Mouse (Mus musculus) brain, adult 2 months (tissue): ENCODE results near the gene Mfsd9.
"Not testable (repeated sequence)": the region's sequence is repeated elsewhere in the genome, so short reads cannot be mapped to it uniquely, and the experiment has no call there.

Experiments used
- DNase-seq: peaks from one replicate; pipeline ENCODE4 v3.0.0; 2011; ENCODE audit warnings: low read depth, low spot score

Gene Mfsd9

DNA sequence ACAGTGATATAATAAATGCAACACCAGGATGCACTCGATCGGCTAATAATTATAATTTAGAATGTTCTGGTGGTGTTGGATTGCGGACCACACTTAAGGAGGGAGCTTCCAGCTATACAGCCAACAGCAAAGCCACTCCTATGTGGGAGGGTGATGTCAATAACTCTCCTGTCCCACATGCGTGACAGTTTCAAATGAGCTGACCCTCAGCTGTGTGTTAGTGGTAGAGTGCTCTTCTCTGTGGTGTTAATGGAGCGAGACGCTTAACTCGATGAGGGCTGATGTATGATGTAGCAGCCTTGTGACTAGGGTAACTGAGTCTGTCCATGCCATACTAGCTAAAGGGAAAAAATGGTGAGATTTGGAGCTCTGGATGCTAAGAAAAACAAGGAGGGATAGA, 7.0 kb downstream of the Mfsd9 start:
- no peak for DNase-seq

DNA sequence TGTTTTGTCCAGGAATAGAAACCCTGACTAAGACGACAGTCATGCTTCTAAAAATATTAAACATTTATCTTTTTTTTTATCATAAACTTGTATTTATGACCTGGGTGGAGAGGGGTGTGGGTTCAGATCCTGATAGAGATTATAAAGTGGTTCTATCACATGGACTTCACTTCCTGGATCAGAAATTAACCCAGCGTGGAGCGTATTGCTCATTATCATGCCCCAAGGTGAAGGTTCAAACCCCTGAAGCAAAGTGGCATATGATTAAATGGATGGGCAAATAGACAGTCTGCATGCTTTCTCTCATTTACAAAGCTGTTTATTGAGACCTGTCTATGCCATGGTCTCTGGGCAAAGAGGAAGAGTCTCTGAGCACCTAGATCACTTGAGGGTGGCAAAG, 13.7 kb downstream of the Mfsd9 start:
- DNase-seq = no peak

DNA sequence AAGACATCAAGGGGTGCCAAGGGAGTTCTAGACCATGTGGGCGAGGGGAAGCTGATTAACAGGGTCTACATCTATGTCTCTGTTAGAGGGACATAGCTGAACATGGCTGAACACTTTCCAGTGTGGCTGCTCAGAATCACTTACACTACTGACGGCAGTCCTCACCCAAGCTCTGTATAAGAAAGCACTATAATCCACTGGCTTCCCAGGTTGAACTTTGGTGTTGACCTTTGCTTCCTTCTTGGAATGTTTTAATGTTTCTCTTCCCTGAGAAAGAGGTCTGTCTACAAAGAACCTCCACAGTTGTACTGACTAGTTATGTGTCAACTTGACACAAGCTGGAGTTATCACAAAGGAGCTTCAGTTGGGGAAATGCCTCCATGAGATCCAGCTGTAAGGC, 14.4 kb downstream of the Mfsd9 start:
- DNase-seq = no peak

DNA sequence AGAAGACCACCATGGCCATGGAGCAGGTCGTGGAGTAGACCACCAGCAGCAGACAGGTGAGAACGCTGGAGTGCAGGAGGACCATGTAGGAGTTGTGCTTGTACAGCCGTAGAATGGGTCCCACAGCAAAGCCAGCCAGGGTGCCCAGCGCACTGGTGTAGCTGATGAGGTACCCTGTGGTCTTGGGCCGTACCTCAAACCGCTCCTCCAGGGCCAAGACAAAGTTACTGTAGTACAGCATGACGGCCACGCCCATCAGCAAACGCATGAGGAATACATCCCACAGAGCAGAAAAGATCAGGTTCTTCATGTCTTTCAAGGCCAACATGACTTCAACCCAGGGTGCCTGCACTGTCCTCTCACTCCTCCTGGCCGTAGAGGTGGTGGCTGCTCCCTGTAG, 16.4 kb downstream of the Mfsd9 start:
- no peak for DNase-seq

DNA sequence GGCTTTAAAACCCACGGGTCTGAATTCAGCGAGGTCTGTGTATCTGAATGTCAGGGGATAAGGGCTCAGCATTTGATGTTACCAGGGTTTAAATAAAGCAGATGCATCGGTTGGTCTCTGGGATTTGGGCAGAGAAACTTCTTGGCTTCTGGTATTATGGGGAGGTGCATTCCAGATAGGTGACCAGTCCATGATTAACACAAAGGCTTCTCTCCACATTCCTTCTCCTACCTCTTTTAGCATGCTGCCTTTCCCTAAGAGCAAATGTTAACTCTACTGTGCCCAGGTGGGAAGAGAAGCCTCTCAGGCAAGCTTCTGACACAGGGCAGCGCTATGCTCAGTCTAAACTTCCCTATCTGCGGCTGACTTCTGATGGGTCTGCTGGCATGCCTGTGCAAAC, 17.3 kb downstream of the Mfsd9 start:
- no peak for DNase-seq

DNA sequence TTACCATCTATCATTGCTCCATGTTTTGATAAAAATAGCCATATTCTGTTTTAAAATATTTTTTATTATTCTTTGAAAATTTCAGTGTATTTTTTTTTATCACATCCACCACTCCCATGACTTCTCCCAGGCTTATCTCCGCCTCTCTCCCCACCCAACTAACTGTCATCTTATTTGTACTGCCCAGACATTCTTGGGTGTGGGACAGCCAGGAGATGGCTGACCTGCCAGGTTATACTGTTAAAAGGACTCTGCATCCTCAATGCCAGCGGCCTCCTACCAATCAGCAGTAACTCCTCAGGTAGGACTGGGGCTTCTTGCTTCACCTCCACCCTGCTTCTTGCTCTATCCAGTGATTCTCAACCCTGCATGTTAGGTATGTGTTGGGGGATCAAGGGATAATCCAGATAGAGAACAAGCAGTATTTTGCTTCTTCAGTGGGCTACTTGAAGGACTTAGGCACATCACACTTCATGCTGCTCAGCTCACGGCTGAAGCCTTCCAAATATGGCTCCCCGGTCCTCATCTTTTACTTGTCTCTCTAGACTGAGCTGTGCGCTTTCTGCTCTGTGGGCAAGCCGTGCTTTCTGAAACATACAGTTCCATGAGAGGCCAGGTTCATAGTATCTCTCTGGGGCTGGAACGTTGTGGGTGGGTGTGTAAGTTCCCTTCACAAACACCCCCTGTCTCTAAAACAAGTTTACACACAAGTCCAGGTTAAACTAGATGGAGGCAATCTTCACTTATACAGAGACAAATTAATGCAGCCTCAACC, 19.1 kb downstream of the Mfsd9 start:
- no peak for DNase-seq

DNA sequence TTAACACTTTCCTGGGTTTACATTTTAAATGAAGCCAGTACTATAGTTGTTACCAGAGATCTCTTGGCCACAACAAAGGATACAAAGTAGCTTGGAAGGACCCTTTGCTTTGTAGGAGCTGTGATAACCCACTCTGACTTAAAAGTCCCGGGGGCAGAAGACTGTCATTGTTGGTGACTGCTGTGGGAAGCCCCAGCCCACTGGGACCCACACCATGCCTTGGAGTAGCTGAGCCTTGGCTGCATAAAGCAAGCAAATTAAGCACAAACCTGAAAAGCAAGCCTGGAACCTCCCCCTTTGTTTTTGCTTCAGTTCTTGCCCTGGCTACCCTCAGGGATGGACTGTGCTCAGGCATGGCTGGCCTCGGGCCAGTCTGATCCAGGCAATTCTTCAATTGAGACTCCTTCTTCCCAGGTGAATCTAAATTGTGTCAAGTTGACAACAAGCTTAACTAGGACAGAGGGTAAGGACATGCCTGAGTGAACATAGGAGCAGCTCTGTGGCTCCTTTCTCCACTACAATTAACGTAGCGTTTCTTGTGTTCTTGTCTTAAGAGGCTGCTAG, 21.1 kb downstream of the Mfsd9 start:
- DNase-seq = peak; percentile 12

DNA sequence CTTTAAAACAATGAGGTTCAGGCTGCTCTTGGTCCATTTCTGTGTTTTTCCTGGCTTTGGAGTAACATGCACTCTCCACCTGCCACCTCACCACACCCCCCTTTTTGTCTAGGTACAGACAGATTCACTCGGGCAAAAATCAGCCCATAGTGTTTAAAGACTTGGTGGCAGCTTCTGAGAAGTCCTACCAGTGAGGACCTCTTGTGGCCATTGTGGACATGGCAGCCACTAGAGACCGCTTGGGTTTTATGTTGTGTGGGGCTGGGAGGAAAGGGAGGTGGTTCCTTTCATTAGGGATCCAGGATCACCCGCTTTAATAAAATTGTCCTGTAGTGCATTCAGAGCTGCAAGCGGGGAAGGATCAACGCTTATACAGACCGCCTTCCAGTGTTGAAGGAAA, 21.9 kb downstream of the Mfsd9 start:
- peak; percentile 71 for DNase-seq

DNA sequence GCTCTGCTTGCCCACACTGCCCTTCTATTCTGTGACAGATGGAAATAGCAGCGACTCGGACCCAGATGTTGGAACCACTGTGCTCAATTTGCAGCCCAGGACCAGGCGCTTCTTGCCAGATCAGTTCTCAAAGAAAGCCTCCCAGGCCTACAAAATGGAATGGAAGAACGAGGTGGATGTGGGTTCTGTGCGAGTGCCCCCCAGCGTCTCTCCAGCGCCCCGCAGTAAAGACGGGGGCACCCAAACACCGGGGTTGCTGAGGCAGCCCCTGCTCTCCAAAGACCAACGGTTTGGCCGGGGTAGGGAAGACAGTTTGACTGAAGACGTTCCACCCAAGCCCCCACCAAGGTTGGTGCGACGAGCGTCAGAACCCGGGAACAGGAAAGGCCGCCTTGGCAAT, 22.9 kb downstream of the Mfsd9 start:
- DNase-seq = no peak

DNA sequence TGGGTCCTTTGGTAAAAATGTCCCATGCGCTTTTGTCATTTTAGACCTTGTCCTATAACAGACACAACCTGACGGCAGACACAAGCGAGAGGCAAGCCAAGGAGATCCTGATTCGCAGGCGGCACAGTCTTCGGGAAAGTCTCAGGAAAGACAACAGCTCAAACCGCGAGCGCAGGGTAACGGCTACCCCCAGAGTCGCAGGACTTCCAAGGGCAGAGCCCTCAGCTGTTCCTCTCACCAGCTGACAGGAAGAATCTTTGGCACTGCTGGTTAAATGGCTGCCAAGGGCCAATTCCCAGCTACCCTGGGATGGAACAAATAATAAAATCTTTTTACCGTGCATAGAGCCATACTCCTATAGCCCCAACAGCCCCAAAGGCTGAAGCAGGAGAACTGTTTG, 25.0 kb downstream of the Mfsd9 start:
- DNase-seq = no peak

DNA sequence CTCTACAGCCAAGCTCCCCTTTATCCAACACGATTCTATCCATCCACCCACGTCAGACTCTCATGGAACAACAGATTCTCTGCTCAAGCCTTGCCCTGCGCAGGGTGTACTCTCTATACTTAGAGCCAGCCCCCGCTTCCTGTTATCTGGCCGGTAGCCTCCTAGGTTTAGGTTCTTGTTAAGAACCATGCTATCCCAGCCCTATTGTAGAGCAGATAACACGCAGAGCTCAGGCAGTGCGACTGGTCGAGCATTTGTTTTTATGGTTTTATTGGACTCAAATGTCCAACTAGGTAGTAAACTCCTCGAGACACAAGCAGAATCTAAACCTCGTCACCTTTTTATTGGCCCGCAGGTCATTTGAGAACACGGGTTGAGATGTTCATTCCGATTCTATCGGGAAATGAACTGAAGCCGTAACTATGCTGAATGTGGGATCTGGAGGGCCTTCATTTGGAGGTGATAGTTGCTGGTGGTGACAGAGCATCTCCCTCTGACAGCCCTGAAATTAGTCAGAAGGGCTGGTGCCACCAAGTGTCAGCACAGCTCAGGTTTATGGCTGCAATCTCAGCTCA, 25.7 kb downstream of the Mfsd9 start:
- DNase-seq = no peak

DNA sequence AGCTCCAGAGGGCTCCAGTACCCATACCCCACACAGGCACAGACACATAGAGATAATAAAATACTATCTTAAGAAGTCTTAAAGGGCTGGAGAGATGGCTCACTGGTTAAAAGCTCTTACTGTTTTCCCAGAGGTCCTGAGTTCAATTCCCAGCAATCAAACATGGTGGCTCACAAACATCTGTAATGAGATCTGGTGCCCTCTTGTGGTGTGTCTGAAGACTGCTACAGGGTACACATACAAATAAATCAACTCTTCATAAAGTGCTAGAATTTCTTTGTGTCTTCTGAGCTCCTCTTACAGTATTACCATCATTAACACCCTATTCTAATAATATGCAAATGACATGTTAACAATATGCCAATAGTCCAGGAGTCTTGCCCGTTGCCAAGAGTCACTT, 26.4 kb downstream of the Mfsd9 start:
- no peak for DNase-seq

DNA sequence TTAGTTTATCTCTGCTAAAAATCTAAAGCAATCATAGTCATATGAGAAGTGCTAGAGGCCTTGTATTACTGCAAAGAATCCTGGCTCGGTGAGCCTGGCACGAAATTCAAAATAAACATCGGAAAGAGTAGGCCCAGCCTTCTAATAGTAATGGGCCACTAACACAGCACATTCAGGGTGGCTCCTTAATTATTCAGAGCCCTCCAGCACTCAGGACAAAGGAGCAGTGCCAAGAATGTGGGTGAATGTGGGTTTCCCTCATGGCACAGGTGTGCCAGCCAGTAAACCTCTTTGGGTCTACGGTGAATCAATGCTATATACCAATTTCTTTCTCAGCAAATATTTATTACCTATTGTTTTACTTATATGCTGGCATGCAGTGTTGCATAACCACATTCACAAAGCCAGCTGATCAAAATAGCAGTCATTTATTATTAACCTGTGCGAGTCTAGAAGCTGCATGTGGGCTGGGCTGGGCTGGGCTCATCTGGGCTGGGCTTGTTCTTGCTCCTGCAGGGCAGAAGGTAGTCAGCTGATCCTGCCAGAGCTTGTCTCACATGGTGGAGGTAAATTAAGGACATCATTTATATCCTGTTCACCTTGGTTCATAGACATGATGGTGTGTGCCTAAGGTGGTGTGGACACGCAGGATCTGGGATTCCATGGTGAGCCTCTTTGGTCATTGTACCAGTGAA, 30.6 kb downstream of the Mfsd9 start:
- no peak for DNase-seq

DNA sequence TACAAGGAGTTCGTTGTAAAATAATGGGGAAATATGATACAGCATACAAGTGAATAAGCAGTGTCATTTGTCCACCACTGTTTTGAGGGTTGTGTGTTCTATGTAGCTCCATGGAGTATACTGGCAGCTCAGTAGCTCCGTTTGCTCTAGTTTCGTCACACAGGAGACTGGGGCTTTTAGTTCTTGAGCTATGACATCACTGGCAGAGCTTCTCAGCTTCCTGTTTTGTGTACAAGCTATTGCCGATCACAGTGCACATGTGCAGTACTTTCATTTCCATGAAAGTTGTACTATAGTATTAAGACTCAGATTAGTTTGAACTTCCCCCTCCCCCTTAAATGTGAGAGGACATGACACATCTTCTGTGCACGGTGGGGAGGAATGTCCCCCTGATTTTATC, 44.4 kb downstream of the Mfsd9 start:
- DNase-seq = no peak

DNA sequence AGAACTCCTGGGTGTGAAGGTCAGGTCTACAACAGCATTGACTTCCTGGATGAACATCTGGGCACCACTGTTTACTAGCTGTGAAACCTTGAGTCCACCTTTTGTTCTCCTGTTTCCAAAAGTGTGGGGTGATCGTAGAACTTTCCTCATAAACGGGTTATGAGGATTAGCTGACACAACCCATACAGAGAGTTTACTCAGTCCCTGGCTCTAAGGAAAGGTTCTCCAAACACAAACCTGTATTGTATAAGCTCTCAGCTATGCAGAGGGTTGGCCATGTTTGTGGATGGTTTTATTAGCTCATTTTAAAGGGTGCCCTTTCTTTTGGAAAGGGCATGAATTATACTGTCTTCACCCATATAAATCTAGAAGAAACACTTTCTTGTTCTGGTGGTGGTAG, 49.7 kb downstream of the Mfsd9 start:
- no peak for DNase-seq

DNA sequence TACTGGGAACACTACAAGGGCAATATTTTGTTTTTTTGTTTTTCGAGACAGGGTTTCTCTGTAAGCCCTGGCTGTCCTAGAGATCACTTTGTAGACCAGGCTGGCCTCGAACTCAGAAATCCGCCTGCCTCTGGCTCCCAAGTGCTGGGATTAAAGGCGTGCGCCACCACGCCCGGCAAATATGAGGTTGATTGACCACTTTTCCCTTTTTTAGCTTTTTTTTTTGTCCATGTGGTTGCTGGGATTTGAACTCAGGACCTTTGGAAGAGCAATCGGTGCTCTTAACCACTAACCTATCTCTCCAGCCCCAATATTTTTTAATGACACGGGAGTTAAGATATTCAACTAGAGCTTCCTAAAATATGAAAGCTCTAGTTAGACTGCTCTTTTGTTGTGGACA, 52.2 kb downstream of the Mfsd9 start:
- not testable (repeated sequence) for DNase-seq

DNA sequence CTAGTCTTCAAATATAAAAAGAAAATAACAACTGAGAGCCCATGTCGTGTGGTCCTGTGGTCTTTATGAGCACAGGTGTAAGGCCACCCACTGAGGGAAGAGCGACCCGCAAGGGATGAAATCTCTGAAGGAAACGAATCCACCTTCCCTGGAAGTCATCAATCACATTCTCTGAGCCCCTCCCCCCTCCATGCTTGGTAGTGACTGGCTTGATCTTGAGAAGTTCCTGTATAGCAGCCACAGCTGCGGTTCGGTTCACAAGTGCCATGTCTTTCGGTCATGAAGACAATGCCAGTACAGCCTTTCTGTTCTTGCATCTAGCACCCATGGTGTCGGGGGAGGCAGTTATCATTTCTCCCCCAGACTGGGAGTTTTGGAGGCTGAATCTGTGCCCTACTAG, 52.8 kb downstream of the Mfsd9 start:
- no peak for DNase-seq

DNA sequence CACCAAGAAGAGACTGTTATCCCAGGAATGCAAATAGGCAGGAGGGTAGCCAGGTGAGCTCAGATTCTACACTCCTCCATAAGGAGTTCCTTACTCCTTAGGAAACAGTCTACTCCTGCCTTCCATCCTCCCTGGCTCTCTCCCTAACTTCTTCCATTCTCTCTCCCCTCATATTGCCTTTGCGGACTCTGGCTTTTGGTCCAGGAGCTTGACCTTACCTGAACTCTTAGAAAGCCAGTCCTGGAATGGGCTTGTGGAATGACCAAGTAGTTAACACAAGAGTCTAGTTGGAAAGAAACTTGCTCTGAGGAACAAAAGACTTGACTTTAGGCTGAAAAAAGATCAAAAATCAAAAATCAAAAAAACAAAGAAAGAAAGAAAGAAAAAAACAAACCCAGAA, 61.9 kb downstream of the Mfsd9 start:
- DNase-seq = no peak

DNA sequence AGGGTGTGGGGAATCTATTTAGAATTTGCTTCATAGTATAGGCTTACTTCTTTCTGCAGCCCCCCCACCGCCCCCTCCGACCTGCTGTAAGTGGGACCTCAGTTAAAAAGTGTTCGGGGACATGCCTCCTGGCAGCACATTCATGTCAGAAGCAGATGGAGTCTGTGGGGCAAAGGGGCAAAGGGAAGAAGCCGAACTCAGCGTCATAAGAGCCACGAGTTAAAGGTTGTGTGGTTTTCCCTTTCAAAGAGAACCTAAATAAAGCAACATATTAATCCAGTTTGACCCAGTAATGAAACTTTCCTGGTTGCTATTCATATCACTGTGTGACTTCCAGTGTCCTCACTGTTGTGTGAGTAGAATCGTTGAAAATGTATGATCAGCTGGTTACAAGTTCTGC, 63.1 kb downstream of the Mfsd9 start:
- DNase-seq = no peak

DNA sequence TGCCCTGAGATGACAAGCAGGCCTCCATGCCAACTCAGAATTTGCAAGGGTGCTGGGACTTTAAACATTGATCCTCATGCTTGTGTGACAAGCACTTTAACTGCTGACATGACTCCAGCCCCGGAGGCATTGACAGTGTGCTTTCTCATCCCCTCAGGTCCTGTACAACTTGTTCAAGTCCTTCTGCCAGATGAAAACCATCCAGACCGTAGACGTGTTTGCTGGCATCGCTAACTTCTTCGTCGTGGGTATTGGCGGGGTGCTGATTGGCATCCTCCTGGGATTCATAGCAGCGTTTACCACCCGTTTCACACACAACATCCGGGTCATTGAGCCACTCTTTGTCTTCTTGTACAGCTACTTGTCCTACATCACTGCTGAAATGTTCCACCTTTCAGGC, 64.4 kb downstream of the Mfsd9 start:
- DNase-seq = no peak
